Mouse (Mus musculus) cortical plate, adult 2 months (tissue): ENCODE results near the gene Rplp2.

ENCODE experiments used
- CTCF ChIP-seq: fragments of 200-500 bp; IDR thresholded peaks from 2 replicates; pipeline ENCODE4 v1.5.1; 2011; ENCODE audit warnings: mild to moderate bottlenecking, control low read depth, low read length; ENCODE audit not compliant: insufficient read depth; ENCODE audit errors: extremely low read depth
- POLR2A ChIP-seq: fragments of 200-500 bp; IDR thresholded peaks from 2 replicates; pipeline ENCODE4 v1.6.1; 2011; ENCODE audit warnings: mild to moderate bottlenecking, low read length, control low read depth; ENCODE audit not compliant: insufficient read depth; ENCODE audit errors: extremely low read depth

- TF ChIP-seq POLR2A (no peak), CTCF (peak; percentile 27; the same call in 1 of the 2 replicates)
Observed at GRCm38 (mm10) chr7:141481498-141482401, 34.6 kb downstream of the Rplp2 start.
